Mouse (Mus musculus) liver, embryonic 14.5 days (tissue): ENCODE data around the gene Aqp11.
A peak's percentile ranks its signal among the peaks of the same experiment; 100 is the strongest.

ENCODE experiments used
- CTCF ChIP-seq: IDR thresholded peaks from 2 replicates; pipeline ENCODE4 v1.5.1; 2016; ENCODE audit warnings: antibody characterized with exemption, low read depth, control low read depth
- EP300 ChIP-seq: IDR thresholded peaks from 2 replicates; pipeline ENCODE4 v1.6.1; 2016; ENCODE audit warnings: antibody characterized with exemption, low read depth

DNA sequence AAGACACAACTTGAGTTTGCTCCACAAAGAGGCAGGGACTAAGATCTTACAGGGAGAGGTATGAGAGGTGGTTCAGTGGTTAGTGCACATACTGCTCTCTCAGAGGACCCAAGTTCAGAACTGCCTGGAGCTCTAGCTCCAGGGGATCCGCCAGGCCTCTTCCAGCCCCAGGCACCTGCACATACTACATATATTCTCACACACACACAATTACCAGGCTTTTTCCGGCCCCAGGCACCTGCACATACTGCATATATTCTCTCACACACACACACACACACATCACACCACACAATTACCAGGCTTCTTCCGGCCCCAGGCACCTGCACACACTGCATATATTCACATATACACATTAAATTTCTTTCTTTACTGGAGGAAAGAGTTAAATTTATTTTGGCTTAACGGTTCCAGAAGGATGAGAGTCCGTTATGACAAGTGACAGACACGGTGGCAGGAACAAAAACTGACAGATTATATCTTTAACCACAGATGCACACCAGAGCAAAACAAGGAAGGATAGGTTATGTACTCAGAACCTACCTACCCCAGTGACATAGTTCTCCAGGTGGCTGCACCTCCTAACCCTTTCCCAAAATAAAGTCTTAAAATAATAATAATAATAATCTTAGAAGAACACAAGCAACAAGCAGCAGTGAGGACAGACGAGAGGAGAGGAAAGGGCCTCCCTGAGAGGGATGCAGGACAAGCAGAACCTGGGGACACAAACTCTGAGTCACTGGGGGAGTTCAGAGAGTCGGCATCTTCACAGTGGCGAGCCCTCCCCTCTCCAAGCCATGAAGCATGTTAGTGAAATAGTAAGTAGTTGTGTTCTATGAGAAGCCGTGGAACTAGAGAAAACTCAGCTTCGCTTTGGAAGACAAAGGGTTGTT, 14.2 kb downstream of the Aqp11 start:
- peak; percentile 4; the same call in 1 of the 2 replicates for TF ChIP-seq EP300
- no peak for TF ChIP-seq CTCF
